Mouse (Mus musculus) limb, embryonic 12.5 days (tissue): ENCODE results near the gene Pou2f2. TPM values are rescaled to one million over a fixed set of nuclear protein-coding genes. Genes with fewer than 3 reads are reported as not detected.

Source experiments
- ATAC-seq: fragments of 200-750 bp; cut with Nextera tagmentation; 2 replicates; pipeline ENCODE4 v1.8.0; 2017; ENCODE audit warnings: low read depth, moderate TSS enrichment; ENCODE audit not compliant: insufficient number of reproducible peaks, insufficient read depth, low FRiP score, low TSS enrichment
- H3K27ac ChIP-seq: fragments of 300-500 bp; sonication (generic); 2 replicates; pipeline ENCODE4 v1.5.1; 2016; ENCODE audit warnings: mild to moderate bottlenecking, moderate library complexity
- H3K27me3 ChIP-seq: fragments of 300-500 bp; sonication (generic); 2 replicates; pipeline ENCODE4 v1.6.1; 2016; ENCODE audit warnings: mild to moderate bottlenecking, moderate library complexity
- H3K36me3 ChIP-seq: fragments of 300-500 bp; sonication (generic); 2 replicates; pipeline ENCODE4 v1.6.1; 2016; ENCODE audit warnings: mild to moderate bottlenecking, moderate library complexity
- H3K4me1 ChIP-seq: fragments of 300-500 bp; sonication (generic); replicated peaks from 2 replicates; pipeline ENCODE4 v1.6.1; 2016
- H3K4me2 ChIP-seq: fragments of 300-500 bp; sonication (generic); 2 replicates; pipeline ENCODE4 v1.6.1; 2016; ENCODE audit warnings: mild to moderate bottlenecking, moderate library complexity
- H3K4me3 ChIP-seq: fragments of 300-500 bp; sonication (generic); replicated peaks from 2 replicates; pipeline ENCODE4 v1.5.1; 2016; ENCODE audit warnings: mild to moderate bottlenecking
- H3K9ac ChIP-seq: fragments of 300-500 bp; sonication (generic); replicated peaks from 2 replicates; pipeline ENCODE4 v1.6.1; 2016; ENCODE audit warnings: mild to moderate bottlenecking, moderate library complexity
- H3K9me3 ChIP-seq: fragments of 300-500 bp; sonication (generic); 2 replicates; pipeline ENCODE4 v1.6.1; 2016; ENCODE audit warnings: mild to moderate bottlenecking, moderate library complexity
- WGBS: fragments of 180-500 bp; shearing (Covaris S2); methylation state at CpG from one replicate; pipeline ENCODE4 v1.1.7; 2016; 5-methylcytosine and 5-hydroxymethylcytosine counted together
- polyA plus RNA-seq: library from polyadenylated mRNA; unstranded; fragments of >200 nt; fragmentation: Nextera tagmentation; extraction: Ambion mirVana; gene quantifications from 2 replicates; pipeline ENCODE4 v1.2.1, GENCODE M21; 2016

Pou2f2 gene
- polyA plus RNA-seq, 1 experiment from 2014 or later: 2.9 TPM

DNA sequence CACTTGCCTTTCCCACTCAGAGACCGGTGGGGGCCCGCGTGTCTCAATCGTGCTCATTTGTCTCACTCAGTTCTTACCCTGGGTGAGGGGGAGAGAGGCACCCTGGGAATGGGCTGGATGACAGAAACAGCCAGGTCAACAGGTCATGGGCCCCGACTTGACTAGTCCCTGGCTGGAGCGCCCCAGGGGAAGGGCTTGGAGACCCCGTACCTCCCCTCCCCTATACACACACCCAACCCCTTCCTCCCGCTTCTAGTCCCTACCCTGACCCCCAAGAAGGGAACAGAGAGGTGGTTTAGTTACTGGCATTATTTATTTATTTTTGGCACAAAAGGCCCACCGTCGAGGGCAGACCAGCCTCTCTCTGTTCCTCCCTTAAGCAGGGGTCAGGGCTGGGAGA is 91.0 kb downstream of the Pou2f2 start:
- no peaks in the 10 kb centered on the region for H3K9me3 ChIP-seq
- H3K9ac ChIP-seq: no peak overlapping the region
- peaks cover 19% of the 10 kb centered on the region for H3K4me1 ChIP-seq
- H3K27me3 ChIP-seq: peaks cover 11% of the 10 kb centered on the region
- H3K27ac ChIP-seq: no peak overlapping the region
- no peak for ATAC-seq
- 14% methylated on average over 10 of the region's 10 CpGs for WGBS
- peaks cover 30% of the 10 kb centered on the region for H3K36me3 ChIP-seq
- peak overlapping the region; percentile 6; the same call in 1 of the 2 replicates for H3K4me2 ChIP-seq
- H3K4me3 ChIP-seq: no peak overlapping the region

DNA sequence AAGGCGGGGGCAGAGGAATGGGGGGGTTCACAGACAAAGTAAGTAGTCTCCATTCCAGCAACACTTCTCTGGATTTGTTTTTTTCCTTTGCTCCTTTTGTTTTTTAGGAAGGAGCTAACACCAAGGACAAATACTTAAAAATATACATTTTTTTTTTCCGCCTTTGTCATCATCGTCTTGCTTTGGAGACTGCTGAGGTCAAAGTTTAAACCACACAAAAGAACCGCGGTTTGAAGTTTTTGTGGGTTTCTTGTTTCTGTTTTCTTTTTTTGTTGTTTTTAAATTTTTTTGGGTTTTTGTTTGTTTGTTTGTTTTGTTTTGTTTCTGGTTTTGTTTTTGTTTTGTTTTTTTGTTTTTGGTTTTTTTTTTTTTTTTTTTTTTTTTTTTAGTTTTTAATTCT is 91.6 kb downstream of the Pou2f2 start:
- no peak for ATAC-seq
- Histone ChIP-seq H3K4me2 (no peak overlapping the region), H3K4me1 (peaks cover 19% of the 10 kb centered on the region), H3K9me3 (no peaks in the 10 kb centered on the region), H3K27me3 (peaks cover 6% of the 10 kb centered on the region), H3K9ac (no peak overlapping the region), H3K27ac (no peak overlapping the region), H3K36me3 (peaks cover 36% of the 10 kb centered on the region), H3K4me3 (no peak overlapping the region)
- 67% methylated on average over 5 of the region's 5 CpGs for WGBS

DNA sequence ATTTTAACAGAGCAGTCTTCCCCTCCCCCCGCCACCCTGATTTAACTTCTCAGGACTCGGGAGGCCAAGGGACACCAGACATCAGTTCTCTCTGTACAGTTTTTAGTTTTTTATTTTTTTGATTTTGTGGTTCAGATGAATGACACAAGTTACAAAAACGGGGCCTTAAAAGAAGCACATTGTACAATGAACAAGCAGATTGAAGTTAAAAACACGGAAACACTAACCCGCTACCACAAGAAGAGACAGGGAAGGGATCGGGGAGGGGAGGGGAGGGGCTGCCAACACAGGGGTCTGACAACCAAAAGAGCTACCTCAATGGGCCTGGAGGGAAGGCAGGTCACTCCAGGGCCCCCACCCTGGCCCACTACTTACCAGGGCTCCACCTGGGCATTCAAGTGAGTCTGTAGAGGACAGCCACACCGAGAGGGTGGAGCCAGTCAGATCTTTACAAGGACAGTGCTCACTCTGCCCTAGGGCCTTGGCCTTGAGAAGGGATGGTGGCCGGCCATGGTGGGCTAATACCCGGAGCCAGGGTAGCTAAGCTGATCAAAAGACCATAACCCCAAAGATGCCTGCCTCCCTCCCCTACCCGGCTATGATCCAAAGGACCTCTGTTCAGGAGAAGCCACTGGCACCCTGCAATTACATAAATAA is 92.1 kb downstream of the Pou2f2 start:
- no peak for ATAC-seq
- Histone ChIP-seq H3K27ac (0 out of 2 replicates have a peak overlapping the region, but pooled peaks have one; percentile 4), H3K9ac (no peak overlapping the region), H3K4me1 (peaks cover 19% of the 10 kb centered on the region), H3K4me3 (no peak overlapping the region), H3K4me2 (no peak overlapping the region), H3K9me3 (no peaks in the 10 kb centered on the region), H3K27me3 (0 out of 2 replicates have a peak, but pooled peaks cover under 1% of the 10 kb centered on the region), H3K36me3 (peaks cover 41% of the 10 kb centered on the region)
- WGBS: 63% methylated on average over 10 of the region's 10 CpGs

DNA sequence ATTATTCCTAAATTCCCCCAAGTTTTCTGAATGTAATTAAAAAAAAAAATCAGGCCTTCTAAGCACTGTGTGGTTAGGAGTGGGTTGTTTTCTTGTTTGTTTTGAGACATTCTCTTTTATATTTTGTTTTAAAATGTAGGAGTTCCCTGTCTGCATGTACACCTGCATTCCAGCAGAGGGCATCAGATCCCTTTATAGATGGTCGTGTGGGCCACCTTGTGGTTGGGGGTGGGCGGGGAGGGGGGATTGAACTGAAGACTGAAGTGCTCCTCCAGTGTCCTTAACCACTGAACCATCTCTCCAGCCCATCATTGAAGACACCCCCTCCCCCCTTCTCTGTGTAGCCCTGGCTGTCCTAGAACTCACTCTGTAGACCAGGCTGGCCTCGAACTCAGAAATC is 92.9 kb downstream of the Pou2f2 start:
- Histone ChIP-seq H3K9me3 (no peaks in the 10 kb centered on the region), H3K4me3 (no peak overlapping the region), H3K4me1 (peaks cover 19% of the 10 kb centered on the region), H3K36me3 (peaks cover 49% of the 10 kb centered on the region), H3K9ac (no peak overlapping the region), H3K27me3 (no peaks in the 10 kb centered on the region), H3K27ac (no peak overlapping the region), H3K4me2 (no peak overlapping the region)
- ATAC-seq: no peak
- WGBS: 50% methylated on average over 3 of the region's 3 CpGs

DNA sequence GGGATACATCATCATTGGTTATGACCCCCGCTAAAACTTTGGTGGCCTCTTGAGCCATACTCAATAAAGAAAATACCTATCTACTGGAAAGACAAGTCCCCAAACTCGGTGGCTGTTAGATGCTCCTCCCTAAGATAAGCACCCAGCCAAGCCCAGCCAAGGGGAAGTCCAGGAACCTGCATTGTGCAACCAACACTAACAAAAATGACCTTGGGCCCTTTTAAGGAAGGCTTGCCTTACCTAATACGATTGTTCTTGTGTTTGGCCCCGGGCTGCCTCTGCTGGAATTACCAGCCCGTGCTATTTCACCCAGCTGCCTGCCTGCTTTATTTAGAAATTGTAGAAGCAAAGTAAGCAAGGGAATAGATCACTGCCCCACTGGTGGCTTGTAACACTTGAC is 94.9 kb downstream of the Pou2f2 start:
- Histone ChIP-seq H3K4me1 (peaks cover 17% of the 10 kb centered on the region), H3K9me3 (no peaks in the 10 kb centered on the region), H3K4me3 (no peak overlapping the region), H3K27me3 (no peaks in the 10 kb centered on the region), H3K36me3 (peaks cover 69% of the 10 kb centered on the region), H3K9ac (no peak overlapping the region), H3K27ac (no peak overlapping the region), H3K4me2 (no peak overlapping the region)
- WGBS: 90% methylated on average over 5 of the region's 5 CpGs
- ATAC-seq: no peak

DNA sequence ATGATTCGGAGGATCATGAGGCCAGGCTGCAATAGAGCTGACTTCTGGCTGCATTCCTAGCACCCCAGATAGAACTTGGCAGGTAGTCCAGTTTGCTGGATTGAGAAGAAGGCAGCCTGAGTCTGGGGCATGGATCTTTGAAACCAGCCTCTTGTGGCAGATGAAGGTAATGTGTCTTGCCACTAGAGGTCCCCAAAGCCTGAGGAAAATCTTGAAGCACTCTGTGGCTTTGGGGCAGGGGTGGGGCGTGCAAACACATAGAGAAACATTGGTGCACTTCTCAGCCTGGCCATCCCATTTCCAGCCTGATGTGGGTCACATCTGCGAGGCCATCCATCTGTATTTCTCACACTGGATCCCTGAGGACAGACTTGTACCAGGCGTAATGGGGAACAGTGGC is 97.0 kb downstream of the Pou2f2 start:
- Histone ChIP-seq H3K9me3 (no peaks in the 10 kb centered on the region), H3K4me1 (peaks cover 15% of the 10 kb centered on the region), H3K4me3 (no peak overlapping the region), H3K27ac (no peak overlapping the region), H3K27me3 (no peaks in the 10 kb centered on the region), H3K36me3 (peaks cover 78% of the 10 kb centered on the region), H3K9ac (no peak overlapping the region), H3K4me2 (no peak overlapping the region)
- no peak for ATAC-seq
- 89% methylated on average over 4 of the region's 4 CpGs for WGBS

DNA sequence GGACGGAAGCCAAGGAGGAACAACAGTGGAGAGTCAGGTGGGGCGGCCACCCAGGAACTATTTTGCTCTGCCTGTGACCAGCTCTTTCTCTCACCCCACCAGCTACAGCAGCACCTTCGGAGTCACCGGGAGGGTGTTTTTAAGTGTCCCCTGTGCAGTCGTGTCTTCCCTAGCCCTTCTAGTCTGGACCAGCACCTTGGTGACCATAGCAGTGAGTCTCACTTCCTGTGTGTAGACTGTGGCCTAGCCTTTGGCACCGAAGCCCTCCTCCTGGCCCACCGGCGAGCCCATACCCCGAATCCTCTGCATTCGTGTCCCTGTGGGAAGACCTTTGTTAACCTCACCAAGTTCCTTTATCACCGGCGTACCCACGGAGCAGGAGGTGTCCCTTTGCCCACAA is 99.1 kb downstream of the Pou2f2 start:
- Histone ChIP-seq H3K36me3 (peaks cover 67% of the 10 kb centered on the region), H3K27me3 (no peaks in the 10 kb centered on the region), H3K9me3 (no peaks in the 10 kb centered on the region), H3K4me2 (no peak overlapping the region), H3K27ac (no peak overlapping the region), H3K9ac (no peak overlapping the region), H3K4me3 (no peak overlapping the region), H3K4me1 (peaks cover 23% of the 10 kb centered on the region)
- no peak for ATAC-seq
- WGBS: 94% methylated on average over 13 of the region's 13 CpGs

DNA sequence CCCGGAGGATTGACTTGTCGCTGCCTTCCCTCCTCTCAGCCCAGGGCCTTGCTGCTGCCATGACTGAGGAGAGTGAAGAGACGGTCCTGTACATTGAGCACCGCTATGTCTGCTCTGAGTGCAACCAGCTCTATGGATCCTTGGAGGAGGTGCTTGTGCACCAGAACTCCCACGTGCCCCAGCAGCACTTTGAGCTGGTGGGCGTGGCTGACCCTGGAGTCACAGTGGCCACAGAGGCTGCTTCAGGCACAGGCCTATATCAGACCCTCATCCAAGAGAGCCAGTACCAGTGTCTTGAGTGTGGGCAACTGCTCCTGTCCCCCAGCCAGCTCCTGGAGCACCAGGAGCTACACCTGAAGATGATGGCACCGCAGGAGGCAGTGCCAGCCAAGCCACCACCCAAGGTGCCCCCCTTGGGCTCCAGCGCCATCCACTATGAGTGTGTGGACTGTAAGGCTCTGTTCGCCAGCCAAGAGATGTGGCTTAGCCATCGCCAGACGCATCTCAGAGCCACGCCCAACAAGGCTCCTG is 100.0 kb downstream of the Pou2f2 start:
- Histone ChIP-seq H3K4me1 (peaks cover 23% of the 10 kb centered on the region), H3K27ac (no peak overlapping the region), H3K36me3 (peaks cover 58% of the 10 kb centered on the region), H3K4me3 (0 out of 2 replicates have a peak overlapping the region, but pooled peaks have one; percentile 9), H3K9ac (no peak overlapping the region), H3K27me3 (no peaks in the 10 kb centered on the region), H3K4me2 (no peak overlapping the region), H3K9me3 (no peaks in the 10 kb centered on the region)
- ATAC-seq: no peak
- WGBS: 85% methylated on average over 12 of the region's 12 CpGs

DNA sequence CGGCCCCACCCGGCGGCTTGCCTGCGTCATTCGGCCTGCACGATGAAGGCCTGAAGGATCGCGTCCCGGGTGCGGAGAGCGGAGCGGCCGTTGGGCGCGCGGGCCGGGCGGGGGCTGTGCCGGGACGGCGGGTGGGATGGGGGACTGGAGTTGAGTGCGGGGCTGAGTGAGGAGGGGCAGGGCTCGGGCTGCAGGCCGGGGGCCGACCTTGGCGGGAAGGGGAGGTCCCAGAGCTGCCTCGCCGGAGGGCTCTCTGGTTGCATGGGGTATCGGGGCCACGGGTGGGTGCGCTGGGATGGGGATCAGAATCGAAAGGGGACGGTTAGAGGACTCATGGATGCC is 102.1 kb downstream of the Pou2f2 start:
- Histone ChIP-seq H3K27me3 (no peaks in the 10 kb centered on the region), H3K36me3 (peaks cover 36% of the 10 kb centered on the region), H3K4me3 (peak overlapping the region; percentile 90), H3K9ac (peak overlapping the region; percentile 92), H3K4me2 (peak overlapping the region; percentile 80), H3K27ac (peak overlapping the region; percentile 97), H3K9me3 (no peaks in the 10 kb centered on the region), H3K4me1 (peaks cover 32% of the 10 kb centered on the region)
- under 1% methylated on average over 33 of the region's 33 CpGs for WGBS
- peak; percentile 50 for ATAC-seq

DNA sequence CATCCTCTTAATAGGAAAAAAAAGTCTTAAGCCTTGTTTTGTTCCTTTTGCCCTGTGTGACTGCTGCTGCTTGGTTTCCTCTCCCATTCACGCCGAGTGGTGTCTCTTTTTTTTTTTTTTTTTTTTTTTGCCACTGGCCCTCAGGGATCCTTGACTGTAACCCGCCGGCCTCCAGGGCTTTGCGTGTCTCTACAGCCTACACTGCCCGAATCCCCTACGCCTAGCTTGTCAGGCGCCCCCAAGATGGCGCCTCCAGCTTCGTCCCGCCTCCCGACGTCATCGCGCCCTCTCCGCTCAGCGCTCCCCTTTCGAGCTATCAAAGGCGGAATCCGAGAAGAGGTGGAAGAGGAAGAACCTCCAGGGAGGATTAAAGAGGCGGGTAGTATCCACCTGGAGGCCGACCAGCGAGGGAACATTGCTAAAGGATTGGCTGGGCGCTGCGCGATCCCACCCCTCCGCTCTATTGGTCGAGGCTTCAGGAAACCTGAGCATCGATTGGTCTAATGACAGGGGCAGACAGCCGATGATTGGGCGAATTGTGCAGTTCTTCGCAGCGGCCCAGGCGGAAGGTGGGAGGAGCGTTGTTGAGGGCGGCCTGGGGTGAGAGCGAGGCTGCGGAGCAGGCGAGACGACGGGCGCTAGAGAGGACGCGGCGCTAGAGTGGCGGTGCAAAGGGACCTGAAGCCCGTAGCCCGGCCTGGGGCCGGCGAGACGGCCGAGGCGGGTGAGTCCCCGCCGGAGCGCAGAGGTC is 102.7 kb downstream of the Pou2f2 start:
- Histone ChIP-seq H3K9ac (peak overlapping the region; percentile 92), H3K4me3 (peak overlapping the region; percentile 90), H3K36me3 (peaks cover 31% of the 10 kb centered on the region), H3K9me3 (no peaks in the 10 kb centered on the region), H3K4me2 (peak overlapping the region; percentile 80), H3K27me3 (no peaks in the 10 kb centered on the region), H3K27ac (peak overlapping the region; percentile 97), H3K4me1 (peaks cover 32% of the 10 kb centered on the region)
- peak; percentile 98 for ATAC-seq
- under 1% methylated on average over 55 of the region's 56 CpGs for WGBS

DNA sequence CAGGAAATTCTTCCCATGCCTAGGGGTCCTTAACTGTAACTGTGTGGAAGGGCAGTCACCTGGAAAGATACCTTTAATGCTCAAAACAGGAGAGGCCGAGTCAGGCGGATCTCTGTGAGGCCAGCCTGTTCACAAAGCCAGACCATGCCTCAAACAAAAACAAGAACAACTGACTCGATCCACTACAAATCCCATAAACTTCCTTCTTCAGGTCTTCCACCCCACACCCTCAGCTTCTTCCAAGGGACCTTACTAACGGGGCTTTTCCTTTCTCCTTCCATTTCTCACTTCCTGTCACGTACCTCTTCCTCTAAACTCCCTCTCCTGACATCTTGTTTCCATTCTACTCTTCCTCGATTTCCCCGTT is 103.2 kb downstream of the Pou2f2 start:
- Histone ChIP-seq H3K9ac (peak overlapping the region; percentile 62), H3K4me2 (peak overlapping the region; percentile 66), H3K36me3 (peaks cover 25% of the 10 kb centered on the region), H3K4me3 (peak overlapping the region; percentile 90), H3K27ac (peak overlapping the region; percentile 93), H3K4me1 (peaks cover 33% of the 10 kb centered on the region), H3K9me3 (no peaks in the 10 kb centered on the region), H3K27me3 (no peaks in the 10 kb centered on the region)
- no peak for ATAC-seq
- WGBS: 20% methylated on average over 7 of the region's 7 CpGs
